Comparison of ENCODE assay signal across 26 mouse cellular contexts in the genomic region with DNA sequence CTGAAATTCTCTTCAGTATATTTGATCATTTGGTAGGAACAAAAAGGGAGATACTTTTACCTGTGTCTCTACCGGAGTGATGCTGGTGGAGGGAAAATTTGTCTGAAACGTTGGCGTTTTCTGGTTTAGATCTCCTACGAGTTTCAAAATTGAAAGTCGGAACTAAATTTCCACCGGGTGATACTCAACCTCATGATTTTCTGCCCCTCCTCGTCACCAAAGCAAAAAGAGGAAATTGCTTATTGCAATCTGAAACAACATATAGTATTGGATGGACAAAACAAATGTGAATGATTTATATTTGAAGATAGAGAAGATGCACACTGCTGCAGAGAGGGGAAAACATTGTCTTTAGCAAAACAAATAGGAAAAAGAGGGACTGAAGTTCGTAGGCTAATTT. TPM values are rescaled to one million over a fixed set of nuclear protein-coding genes. Genes with fewer than 3 reads are reported as not detected.
DNase-seq lines count a peak whose midpoint lies in the region; ATAC-seq and TF ChIP-seq lines count a peak whose summit lies in the region.
"Had no signal": no experiment of that assay in that cellular context is flagged by ENCODE, and none has a peak within 500 bp of the region (broad histone marks: within the 10 kb centered on the region; RNA-seq: fewer than 3 reads in every experiment).

Klra3 (minus strand) TSS at position 164 of the 400 bp plus-strand sequence.

- DNase-seq in MEL (ENCODE audit: low read depth, low spot score): peak; percentile 57
- no peak for DNase-seq in kidney, adult 18-20 months
- DNase-seq in adrenal gland, adult 8-10 months: no peak
- DNase-seq: adrenal gland, adult 2 months; adrenal gland, postnatal 14 days; adrenal gland, postnatal 36 days; B cell, adult 2 months; cerebellum, adult 11-12 months; cerebellum, adult 2 months; cerebellum, adult 9-10 months; cerebellum, postnatal 10 days; cerebellum, postnatal 25 days; forebrain, postnatal 0 days had no signal

- H3K79me2 ChIP-seq in MEL (ENCODE audit: control insufficient read depth, insufficient read depth, low read length, poor library complexity): no peaks in the 10 kb centered on the region
- H3K79me2 ChIP-seq in macrophage (ENCODE audit: inconsistent target): no peaks in the 10 kb centered on the region

- H3K36me3 ChIP-seq in MEL (ENCODE audit: control insufficient read depth in 1 of 2, insufficient read depth in 2 of 2, low read length in 2 of 2) (peaks cover 0 to 19% of the 10 kb centered on the region in 2 experiments; a peak in 2 of 4 replicates), macrophage (ENCODE audit: inconsistent target) (no peaks in the 10 kb centered on the region)
- H3K36me3 ChIP-seq: embryonic facial prominence, embryonic 10.5 days; embryonic facial prominence, embryonic 12.5 days; forebrain, embryonic 15.5 days; G1E had no signal

- TF ChIP-seq EP300 in MEL (IDR thresholded peaks at IDR 0.05; ENCODE audit: low read depth in 1 of 2, low read length in 2 of 2): no peak

- H3K27me3 ChIP-seq in MEL (ENCODE audit: control insufficient read depth in 1 of 2, insufficient read depth in 2 of 2, low read length in 2 of 2): no peaks in the 10 kb centered on the region
- H3K27me3 ChIP-seq: CH12.LX; embryonic facial prominence, embryonic 12.5 days; forebrain, embryonic 13.5 days; forebrain, embryonic 15.5 days had no signal

- no peak for TF ChIP-seq RAD21 in MEL (IDR thresholded peaks at IDR 0.05; ENCODE audit: low read depth, low read length)

- H3K27ac ChIP-seq in MEL (ENCODE audit: control insufficient read depth, low read depth, low read length) (peak within 1 kb of the TSS; percentile 42), macrophage (no peak within 1 kb of the TSS)
- H3K27ac ChIP-seq: embryonic facial prominence, embryonic 10.5 days; embryonic facial prominence, embryonic 12.5 days; forebrain, embryonic 13.5 days; forebrain, embryonic 15.5 days had no signal

- no peak for ATAC-seq in monocyte, adult 5-6 weeks (replicated peaks; ENCODE audit: insufficient number of reproducible peaks, low FRiP score, low TSS enrichment, poor library complexity, severe bottlenecking)
- ATAC-seq in inflammation-experienced regulatory T-cells, adult 6 months: no peak
- ATAC-seq: CD4-positive, CD25-positive, alpha-beta regulatory T cell, adult 4 months; forebrain, embryonic 13.5 days; forebrain, embryonic 15.5 days; forebrain, postnatal 0 days had no signal

- no peak for TF ChIP-seq POLR2A in MEL (IDR thresholded peaks at IDR 0.05; ENCODE audit: control insufficient read depth in 1 of 2, insufficient read depth in 1 of 2, low read depth in 1 of 2, low read length in 2 of 2, poor library complexity in 1 of 2)

- H3K4me3 ChIP-seq in MEL (ENCODE audit: control insufficient read depth in 1 of 2, insufficient read depth in 1 of 2, low read depth in 2 of 2, low read length in 2 of 2) (peak within 1 kb of the TSS; percentile 47 to 56), macrophage (ENCODE audit: inconsistent target) (no peak within 1 kb of the TSS)
- H3K4me3 ChIP-seq: embryonic facial prominence, embryonic 10.5 days; embryonic facial prominence, embryonic 12.5 days; forebrain, embryonic 13.5 days; forebrain, embryonic 15.5 days had no signal

- WGBS in macrophage (ENCODE audit: missing documents): 67% methylated on average over 8 of the region's 8 CpGs

- H3K9ac ChIP-seq in MEL (ENCODE audit: control insufficient read depth, low read depth, low read length, poor library complexity, severe bottlenecking): 0 out of 2 replicates have a peak within 1 kb of the TSS, but pooled peaks have one; percentile 38
- H3K9ac ChIP-seq: embryonic facial prominence, embryonic 12.5 days; forebrain, embryonic 13.5 days; forebrain, embryonic 15.5 days; forebrain, postnatal 0 days had no signal

- no peaks in the 10 kb centered on the region for H3K9me3 ChIP-seq in MEL (replicated peaks; ENCODE audit: insufficient read depth, low read length)
- H3K9me3 ChIP-seq: embryonic facial prominence, embryonic 10.5 days; embryonic facial prominence, embryonic 12.5 days; forebrain, embryonic 13.5 days; G1E had no signal

- TF ChIP-seq CTCF in MEL (IDR thresholded peaks at IDR 0.05 in 2 of 3, conservative IDR thresholded peaks at IDR 0.05 in 1 of 3; ENCODE audit: control insufficient read depth in 1 of 3, insufficient read depth in 1 of 3, low read depth in 2 of 3, low read length in 3 of 3, poor library complexity in 1 of 3, severe bottlenecking in 1 of 3): no peak

- peaks cover 4 to 21% of the 10 kb centered on the region in 2 experiments; a peak in 2 of 4 replicates for H3K4me1 ChIP-seq in MEL (ENCODE audit: control insufficient read depth in 1 of 2, insufficient read depth in 2 of 2, low read length in 2 of 2)
- H3K4me1 ChIP-seq: embryonic facial prominence, embryonic 10.5 days; embryonic facial prominence, embryonic 12.5 days; forebrain, embryonic 13.5 days; forebrain, embryonic 15.5 days had no signal

TF ChIP-seq in MEL, 35 proteins besides CTCF, POLR2A, EP300 and RAD21:
- no peak for TF ChIP-seq USF1 (IDR thresholded peaks at IDR 0.05; ENCODE audit: low read depth, low read length)
- TF ChIP-seq ETS1 (IDR thresholded peaks at IDR 0.05; ENCODE audit: low read depth, low read length): no peak
- no peak for TF ChIP-seq MYC (IDR thresholded peaks at IDR 0.05; ENCODE audit: low read depth, low read length)
- no peak for TF ChIP-seq ZMIZ1 (IDR thresholded peaks at IDR 0.05; ENCODE audit: low read depth, low read length)
- TF ChIP-seq ZNF384 (IDR thresholded peaks at IDR 0.05; ENCODE audit: low read depth, low read length): no peak
- TF ChIP-seq MAX (IDR thresholded peaks at IDR 0.05; ENCODE audit: low read length): no peak
- TF ChIP-seq MAZ (IDR thresholded peaks at IDR 0.05; ENCODE audit: low read depth, low read length): no peak
- TF ChIP-seq KAT2A (conservative IDR thresholded peaks at IDR 0.05; ENCODE audit: low read depth, low read length): no peak
- no peak for TF ChIP-seq MXI1 (IDR thresholded peaks at IDR 0.05; ENCODE audit: low read depth, low read length)
- TF ChIP-seq POLR2AphosphoS5 (IDR thresholded peaks at IDR 0.05; ENCODE audit: borderline replicate concordance, low read depth, low read length): no peak
- TF ChIP-seq POLR2AphosphoS2 (IDR thresholded peaks at IDR 0.05; ENCODE audit: low read length): no peak
- TF ChIP-seq UBTF (IDR thresholded peaks at IDR 0.05; ENCODE audit: borderline replicate concordance, insufficient read depth, low read depth, low read length): no peak
- no peak for TF ChIP-seq TBP (IDR thresholded peaks at IDR 0.05; ENCODE audit: low read depth, low read length)
- no peak for TF ChIP-seq TCF12 (IDR thresholded peaks at IDR 0.05; ENCODE audit: low read depth, low read length)
- TF ChIP-seq GATA1 (IDR thresholded peaks at IDR 0.05; ENCODE audit: low read depth, low read length): no peak
- TF ChIP-seq GABPA (IDR thresholded peaks at IDR 0.05; ENCODE audit: low read depth, low read length): no peak

RNA-seq across cellular contexts. Expression of gene Klra3, which starts in this region (rescaled TPM):
- 0.08 and 0.23 TPM in 2 replicates for total RNA-seq in MEL (2012; rRNA removed)
- polyA plus RNA-seq in MEL (2012; ENCODE audit: insufficient read depth in 1 of 2, insufficient read length in 2 of 2, low read depth in 1 of 2, low replicate concordance in 2 of 2, missing spikeins in 1 of 2) (not detected), macrophage (2018) (2.7 to 16.0 TPM (median 10.2 TPM) in 3 replicates)
- 1 to 10 TPM in 20 of 26 experiments, under 1 TPM in 4, not detected in 2; 0.83 to 3.7 (median 2.1) TPM for total RNA-seq in macrophage (2018; cell fraction: chromatin; rRNA removed)
- total RNA-seq in macrophage (2018; cell fraction: cytosol; rRNA removed): 10 to 100 TPM in 5 of 26 experiments, 1 to 10 TPM in 21; 5.4 to 15.6 (median 8.1) TPM
- 10 to 100 TPM in 2 of 26 experiments, 1 to 10 TPM in 24; 2.4 to 14.6 (median 5.6) TPM for total RNA-seq in macrophage (2018; cell fraction: nucleus; rRNA removed)
- total RNA-seq in monocyte, adult 5-6 weeks (2017): 113 to 260 TPM (median 122 TPM) in 3 replicates
- 1 to 10 TPM in 1 of 3 experiments, not detected in 2; 1.2 TPM for polyA plus RNA-seq in inflammation-experienced regulatory T-cells, adult 6 months (2017; shearing (Covaris generic))
- not detected for total RNA-seq in adrenal gland, adult 8-10 months (2022)
- total RNA-seq: adrenal gland, adult 2 months; adrenal gland, postnatal 14 days; adrenal gland, postnatal 36 days; CH12.LX; forebrain, postnatal 0 days; G1E had no signal
- polyA plus RNA-seq: adrenal gland, adult 2 months; CD4-positive, CD25-positive, alpha-beta regulatory T cell, adult 4 months; cerebellum, adult 2 months; cortical plate, adult 2 months; embryonic facial prominence, embryonic 10.5 days; embryonic facial prominence, embryonic 12.5 days; embryonic facial prominence, embryonic 14.5 days; forebrain, embryonic 11.5 days; forebrain, embryonic 13.5 days; forebrain, embryonic 15.5 days; forebrain, postnatal 0 days; G1E had no signal

Comparison
In these comparisons a context has a peak if more than half of its experiments do, and no peak if none do; other contexts are left out.
1. RNA of gene Klra3 (total RNA-seq): 113 to 260 TPM in monocyte, adult 5-6 weeks; not detected in adrenal gland, adult 8-10 months and 0.08 to 0.23 TPM in MEL; every median in the first group is over 10 times any median in the second.
2. Peak in DNase-seq, H3K4me3 ChIP-seq, H3K27ac ChIP-seq and H3K9ac ChIP-seq in MEL; RNA of the gene not detected or under 1 TPM.